Mouse (Mus musculus) natural killer cell, adult 2 months (primary cell): ENCODE data around the gene Vkorc1l1.

Source experiments
- DNase-seq, 2 experiments: peaks; one replicate each; pipeline ENCODE4 v3.0.0; 2022; ENCODE audit warnings: low spot score in 2 of 2

The Vkorc1l1 gene

DNA sequence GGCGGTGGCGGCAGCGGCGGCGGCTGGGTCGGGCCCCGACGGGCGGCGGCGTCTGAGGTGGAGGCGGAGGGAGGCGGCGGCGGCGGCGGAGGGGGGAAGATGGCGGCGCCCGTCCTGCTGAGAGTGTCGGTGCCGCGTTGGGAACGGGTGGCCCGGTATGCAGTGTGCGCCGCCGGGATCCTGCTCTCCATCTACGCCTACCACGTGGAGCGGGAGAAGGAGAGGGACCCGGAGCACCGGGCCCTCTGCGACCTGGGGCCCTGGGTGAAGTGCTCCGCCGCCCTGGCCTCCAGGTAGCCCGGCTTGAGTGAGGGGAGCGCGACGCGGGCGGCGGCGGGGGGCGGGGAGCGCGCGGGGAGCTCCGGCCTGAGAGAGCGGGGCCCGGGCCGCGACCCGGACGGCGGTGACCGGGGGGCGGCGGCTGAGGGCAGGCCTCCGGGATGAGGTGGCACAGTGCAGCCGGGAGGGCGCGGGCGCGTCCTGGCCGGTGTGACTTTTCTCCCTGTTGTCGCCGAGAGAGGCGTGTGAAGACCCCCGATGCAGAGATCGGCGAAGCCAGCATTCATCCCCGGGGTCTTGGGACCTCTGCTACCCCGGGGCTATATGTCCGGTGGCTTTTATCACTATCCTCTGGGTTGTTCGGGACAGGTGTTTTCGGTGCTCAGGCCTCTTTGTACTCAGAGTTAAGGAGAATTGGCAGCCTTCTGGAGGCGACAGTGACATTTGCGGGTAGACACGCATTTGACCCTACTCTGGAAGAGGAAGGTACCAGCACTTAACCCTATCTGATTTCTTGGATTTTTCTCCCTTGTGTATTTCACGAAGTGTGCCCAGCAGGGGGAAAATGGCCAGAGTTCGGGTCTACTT, 536 bp downstream of the Vkorc1l1 start:
- DNase-seq, result peak; percentile 5 to 8

DNA sequence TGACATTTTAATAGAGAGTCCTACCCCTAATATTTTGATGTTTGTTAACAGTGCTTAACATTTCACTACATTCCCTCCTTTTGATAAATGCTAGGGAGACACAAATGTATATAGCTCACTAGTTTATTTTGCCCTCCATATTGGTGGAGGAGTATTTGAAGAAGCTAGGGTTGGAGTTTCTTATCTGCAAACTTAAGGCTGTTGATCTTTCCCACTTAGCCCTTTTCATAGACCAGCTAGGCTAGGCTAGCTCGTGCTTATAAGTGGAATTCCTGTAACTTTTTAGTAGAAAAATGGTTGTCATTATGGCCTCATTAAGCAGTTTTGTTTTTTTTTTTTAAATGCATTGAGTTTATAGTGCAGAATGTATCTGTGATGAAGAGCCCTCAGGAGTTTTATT, 1.6 kb downstream of the Vkorc1l1 start:
- DNase-seq, result no peak

DNA sequence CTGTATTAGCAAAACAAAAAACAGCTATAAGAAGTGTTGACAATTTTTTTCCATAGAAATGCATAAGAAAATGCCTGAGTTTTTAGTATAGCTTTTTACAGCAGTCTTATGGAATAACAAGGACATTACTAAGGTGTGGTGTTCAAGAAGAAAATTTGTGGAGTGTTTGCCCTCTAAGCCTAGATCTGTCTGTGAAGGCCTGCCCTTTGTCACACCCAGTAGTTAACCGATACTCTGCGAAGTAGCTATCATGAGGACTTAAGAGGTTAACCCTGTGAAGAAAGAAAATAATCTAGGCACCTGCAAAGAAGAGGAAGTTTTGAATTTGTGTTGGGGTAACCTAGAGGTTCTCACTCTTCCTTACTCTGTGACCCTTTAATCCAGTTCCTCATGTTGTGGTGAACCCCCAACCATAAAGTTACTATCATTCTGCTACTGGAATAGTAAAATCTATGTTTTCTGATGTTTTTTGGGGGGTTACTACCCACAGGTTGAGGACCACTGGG, 5.8 kb downstream of the Vkorc1l1 start:
- DNase-seq, result no peak

DNA sequence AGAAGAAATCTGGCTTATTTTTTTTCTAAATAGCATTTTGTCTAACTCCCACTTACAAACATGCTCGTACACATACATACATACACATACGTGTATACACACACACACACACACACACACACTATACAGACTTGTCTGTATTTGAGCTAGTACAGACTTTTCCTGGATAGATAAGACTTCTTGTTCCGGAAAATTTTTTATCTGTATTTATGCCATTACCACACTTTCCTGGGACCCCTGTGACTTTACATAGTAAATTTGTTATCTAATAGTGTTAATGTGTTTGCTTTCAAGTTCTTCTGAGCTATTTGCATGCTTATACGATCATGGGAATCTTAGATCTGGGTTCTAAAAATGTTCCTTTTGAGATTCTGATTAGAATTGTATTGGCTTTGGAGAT, 10.4 kb downstream of the Vkorc1l1 start:
- no peak for DNase-seq

DNA sequence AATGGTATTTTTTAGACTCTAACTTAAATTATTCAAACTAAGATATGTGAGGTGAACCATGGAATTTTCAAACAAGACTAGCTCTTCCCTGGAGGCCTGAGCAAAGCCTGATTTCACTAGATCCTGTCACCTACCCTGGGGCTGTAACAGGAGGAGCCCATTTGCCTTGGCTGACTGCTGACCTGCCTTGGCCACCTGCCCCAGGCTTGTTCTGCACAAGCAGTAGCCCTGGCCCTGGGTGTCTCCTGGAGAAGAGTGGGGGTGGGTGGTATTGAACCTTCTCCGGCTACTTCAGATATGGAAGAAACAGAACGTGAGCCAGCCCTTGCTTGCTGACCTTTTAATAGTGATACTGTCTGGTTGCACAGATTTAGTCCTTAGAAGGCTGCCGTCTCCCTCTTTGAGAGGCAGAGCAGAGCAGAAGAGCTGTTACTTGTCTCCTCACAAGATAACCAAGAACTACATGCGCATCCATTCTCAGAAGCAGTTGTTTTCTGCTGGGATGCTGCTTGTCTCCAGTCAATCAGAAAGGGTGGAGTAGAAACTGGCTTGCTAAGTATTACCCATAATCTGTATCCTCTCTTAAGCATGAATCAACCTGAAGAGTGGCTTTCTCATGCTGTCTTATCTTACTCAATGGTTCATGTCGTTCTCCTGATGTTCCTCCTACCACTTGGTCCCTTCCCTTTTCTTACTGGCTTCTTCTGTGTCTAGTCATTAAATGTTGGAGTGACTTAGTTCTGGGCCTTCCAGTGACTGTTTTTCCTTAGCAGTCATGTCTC, 12.9 kb downstream of the Vkorc1l1 start:
- no peak for DNase-seq

DNA sequence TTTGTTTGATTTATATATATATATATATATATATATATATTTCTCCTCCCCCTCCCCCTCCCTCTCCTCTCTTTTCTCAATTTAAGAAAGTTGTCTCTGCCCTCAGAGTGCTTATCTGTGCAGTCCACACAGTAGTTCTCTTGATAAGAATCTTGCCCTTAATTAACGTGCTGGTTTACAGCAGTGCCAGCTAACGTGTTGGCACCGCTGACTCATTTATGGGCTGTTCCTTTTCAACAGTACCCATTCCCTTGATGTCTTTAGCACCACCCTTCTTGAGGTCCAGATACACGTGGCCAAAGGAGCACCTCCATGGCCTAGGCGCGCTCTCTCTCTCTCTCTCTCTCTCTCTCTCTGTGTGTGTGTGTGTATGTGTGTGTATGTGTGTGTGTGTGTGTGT, 14.0 kb downstream of the Vkorc1l1 start:
- no peak for DNase-seq

DNA sequence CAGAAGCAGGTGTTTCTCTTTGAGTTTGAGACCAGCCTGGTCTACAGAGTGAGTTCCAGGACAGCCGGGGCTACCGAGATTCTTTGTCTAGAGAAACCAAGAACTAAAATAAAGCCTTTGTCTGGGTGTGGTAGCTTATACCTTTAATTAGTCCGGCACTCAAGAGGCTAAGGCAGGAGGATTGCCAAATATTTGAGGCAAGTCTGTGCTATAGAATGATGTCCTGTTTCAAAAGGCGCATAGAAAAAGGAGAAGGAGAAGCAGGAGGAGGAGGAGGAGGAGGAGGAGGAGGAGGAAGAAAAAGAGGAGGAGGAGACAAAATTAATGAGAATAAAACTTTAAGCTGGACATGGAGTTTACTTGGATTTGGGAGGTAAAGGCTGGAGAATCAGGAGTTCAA, 21.5 kb downstream of the Vkorc1l1 start:
- no peak for DNase-seq

DNA sequence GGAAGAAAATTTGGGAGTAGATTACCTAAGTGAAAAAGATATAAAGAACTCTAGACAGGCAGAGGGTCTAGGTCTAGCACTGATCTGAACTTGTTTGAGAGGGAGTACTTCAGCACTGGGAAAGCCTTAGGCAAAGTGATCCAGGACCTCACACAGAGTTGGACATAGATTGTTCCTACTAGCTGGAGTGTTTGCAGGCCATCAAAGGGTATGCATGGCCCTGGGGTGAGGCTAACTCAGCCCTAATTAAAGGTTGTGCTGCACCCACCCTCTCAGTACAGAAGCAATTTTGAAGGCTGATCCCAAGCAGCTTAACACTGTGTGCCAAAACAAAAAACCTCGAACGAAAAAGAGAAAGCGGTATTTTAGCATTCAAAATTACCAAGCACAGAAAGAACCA, 24.7 kb downstream of the Vkorc1l1 start:
- DNase-seq, result no peak

DNA sequence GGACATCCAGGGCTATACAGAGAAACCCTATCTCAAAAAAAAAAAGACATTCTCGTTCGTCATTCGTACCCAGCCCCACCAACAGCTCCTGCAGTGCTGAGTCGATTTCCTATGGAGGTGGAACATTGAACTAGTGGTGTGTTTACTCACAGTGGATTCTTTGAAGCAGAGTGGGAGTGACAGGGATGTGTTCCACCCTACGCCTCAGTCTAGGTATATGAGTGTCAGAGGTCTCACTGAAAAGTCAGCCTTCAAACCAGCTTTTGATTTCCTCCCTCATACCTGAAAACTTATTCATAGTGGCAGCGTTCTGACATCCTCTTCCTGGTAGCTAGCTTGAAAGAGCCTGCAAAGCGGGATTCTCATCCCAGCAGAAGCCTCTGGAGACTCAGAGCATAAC, 26.6 kb downstream of the Vkorc1l1 start:
- DNase-seq, result no peak

DNA sequence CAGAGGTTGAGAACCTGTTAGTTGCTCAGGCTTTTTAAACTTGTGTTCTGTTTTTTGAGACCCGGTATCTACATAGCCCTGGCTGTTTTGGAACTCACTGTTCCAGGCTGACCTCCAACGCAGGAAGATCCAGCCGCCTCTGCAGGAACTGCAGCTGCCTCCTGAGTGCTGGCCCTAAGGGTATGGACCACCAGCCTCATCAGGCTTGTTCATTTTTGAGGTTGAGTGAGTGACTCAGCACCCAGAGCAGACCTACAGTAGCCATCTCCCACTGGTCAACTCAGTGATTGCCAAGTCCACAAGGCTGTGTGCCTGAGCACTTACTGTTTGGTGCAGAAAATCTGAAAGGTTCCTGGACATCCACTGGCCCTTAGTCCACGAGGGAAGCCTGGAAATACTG, 29.7 kb downstream of the Vkorc1l1 start:
- DNase-seq, result no peak

DNA sequence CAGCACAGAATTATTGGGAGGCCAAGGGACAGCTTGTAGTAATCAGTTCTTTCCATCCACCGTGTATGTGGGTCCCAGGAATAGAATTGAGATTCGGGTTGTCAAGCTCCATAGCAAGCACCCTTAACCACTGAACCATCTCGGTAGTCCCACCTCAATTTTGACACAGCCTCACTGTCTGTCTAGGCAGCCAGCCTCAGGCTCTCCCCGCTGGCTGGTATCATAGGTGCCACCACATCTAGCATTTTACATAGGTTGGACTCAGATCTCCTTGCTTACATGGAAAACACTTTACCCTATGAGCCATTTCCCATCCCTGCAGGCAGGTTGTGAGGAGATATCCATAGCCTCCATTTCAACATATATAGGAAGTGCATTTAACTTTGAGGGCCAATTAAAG, 32.6 kb downstream of the Vkorc1l1 start:
- no peak for DNase-seq

DNA sequence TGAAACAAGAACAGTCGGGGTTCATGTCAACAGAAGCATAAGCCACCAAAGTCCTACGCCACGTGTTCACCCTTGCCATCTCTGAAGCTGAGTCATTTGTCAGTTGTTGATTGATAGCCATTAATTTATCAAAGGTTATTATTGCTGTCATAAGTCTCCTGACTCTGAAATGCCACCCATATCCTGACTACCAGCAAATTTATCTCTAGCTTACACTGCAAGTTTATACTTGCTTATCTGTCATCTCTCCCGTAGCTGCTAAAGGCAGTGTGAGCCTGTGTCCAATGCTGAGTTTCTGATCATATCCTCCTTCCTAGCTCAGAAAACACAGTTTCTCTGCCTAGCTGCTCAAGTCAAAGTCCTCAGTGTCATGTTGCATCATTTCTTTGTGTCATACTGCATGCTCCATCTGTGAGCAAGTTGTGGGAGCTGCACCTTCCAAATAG, 33.1 kb downstream of the Vkorc1l1 start:
- DNase-seq, result no peak

DNA sequence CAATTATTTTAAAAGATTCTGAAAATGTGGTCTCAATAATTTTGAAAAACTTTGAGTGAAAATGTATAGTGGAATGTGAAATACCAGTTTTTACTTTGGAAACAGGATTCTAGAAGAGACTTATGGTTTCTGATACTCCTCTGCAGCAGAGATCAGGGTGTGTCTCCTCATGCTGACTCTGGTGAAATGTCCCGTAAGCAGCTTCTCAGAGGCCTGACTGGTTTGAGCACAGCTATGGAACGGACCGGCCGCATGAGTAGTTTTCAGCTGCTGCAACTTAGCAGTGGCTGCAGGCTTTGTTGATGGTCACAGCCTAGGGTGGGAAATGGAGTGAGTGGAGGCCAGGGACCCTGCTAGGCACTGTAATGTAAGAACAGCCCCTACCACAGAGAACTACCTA, 36.0 kb downstream of the Vkorc1l1 start:
- no peak for DNase-seq

DNA sequence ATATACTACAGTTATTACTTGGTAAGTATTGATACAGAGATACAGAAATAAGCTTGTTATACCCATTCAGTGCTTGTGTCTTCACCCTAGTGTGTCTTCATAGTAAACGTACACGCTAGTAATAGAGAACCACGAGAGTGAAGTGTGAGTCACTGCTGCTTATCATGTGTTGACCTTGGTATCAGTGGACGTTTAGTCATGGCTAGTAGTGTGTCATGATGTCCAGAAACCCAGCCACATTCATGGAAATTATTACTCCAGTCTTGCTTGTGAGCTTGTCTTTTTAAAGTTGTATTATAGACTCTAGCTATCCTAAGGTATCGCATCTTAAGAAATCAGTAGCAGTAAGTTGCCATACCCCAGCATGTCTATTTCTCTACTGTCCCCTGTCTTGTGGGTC, 36.8 kb downstream of the Vkorc1l1 start:
- no peak for DNase-seq

DNA sequence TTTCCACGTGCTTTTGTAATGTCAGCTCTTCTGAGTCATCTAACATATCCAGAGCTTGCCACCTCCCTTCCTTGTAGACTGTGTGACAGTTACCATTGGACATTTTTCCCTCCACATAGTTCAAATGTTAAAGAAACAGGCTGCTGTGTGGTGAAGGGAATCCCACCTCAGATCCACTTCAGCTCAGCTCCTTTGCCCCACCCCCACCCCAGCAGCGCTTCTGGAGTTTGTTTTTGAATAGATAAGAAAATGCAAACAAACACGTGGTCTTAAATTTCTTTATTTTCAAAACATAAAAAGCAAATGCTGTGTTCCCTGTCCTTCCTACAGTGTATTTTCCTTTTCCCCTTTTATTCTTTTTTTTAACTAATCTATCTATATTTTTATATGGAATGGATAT, 38.4 kb downstream of the Vkorc1l1 start:
- DNase-seq, result no peak

DNA sequence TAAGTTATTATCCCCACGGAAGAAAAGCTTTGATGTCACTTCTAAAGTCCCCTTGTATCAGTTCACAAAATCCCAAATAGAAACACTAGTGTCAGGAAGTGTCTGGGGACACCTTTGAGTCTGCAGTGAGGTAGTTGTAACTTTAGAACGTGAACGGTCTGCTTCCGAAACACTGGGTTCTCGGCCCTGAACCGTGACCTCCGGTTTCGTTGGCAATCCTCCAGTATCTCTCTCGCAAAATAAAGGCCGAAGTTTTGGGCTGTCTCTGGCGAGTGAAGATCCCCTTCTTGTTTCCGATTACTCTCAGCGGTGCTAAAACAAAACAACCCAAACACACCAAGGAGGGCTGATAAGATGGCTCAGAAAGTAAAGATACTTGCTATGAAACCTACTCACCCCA, 47.6 kb downstream of the Vkorc1l1 start:
- no peak for DNase-seq

DNA sequence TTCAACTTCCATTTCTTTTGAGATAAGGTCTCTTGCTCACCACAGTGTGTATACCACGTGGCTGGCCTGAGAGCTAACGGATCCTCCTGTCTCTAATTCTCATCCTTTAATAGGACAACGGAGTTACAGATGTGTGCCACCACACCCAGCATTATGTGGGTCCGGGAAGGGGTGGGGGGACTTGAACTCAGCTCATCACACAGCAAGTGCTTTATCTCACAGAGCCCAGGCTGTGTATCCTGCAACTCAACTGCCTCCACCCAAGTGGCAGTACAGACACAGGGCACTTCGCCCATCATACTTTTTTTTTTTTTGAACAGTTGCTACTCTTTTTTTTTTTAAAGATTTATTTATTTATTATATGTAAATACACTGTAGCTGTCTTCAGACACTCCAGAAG, 50.1 kb downstream of the Vkorc1l1 start:
- no peak for DNase-seq

DNA sequence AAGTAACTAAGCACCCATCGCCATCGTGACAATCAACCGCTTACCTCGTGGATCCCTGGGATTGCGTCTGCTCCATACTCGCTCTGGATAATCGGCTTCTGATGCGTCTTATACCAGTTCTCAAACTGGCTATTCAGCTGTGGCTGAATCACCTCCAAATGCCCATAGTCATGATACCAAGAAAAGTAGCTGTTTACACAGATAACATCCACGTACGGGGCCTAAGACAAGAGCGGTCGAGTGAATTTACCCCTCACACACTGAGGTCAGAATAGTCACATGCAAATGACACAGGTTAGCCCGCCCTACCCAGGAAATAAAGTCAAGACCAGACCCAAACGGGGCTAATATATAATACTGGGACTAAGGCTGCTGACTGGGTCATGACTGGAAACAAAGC, 51.6 kb downstream of the Vkorc1l1 start:
- DNase-seq, result no peak

DNA sequence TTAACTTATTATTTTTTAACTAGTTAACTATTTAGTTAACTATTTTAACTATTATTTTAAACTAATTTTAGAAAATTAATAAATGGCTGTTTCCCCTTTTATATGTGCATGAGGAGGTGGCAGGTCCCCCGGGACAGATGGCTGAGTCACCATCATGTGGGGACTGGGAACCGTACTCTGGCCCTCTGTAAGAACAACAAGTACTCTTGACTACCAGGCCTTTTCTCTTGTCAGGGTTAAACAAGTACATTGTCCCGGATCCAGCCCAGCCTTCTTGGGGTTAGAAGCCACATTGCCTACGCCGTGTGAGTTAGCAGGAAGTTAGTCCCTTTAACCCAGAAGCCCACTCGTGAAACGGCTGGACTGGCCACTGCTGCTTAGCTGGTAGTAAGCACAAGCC, 53.2 kb downstream of the Vkorc1l1 start:
- no peak for DNase-seq

DNA sequence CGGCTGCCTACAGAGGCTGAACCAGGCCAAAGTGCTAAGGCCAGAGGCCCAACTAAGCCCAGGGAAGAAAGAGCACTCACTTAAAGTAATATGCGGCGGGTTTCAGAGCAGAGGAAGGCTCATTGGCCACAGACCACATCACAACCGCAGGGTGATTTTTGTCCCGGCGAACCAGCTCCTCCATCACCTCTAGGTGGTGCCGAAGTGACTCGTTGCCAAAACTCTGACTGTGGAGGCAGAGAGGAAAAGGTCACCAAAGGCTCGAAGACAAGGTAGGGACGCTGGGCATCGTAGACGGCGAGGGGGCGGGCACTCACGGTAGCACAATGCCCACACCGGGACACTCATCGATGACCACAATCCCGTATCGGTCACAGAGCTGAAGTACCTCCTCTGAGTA, 55.9 kb downstream of the Vkorc1l1 start:
- no peak for DNase-seq

DNA sequence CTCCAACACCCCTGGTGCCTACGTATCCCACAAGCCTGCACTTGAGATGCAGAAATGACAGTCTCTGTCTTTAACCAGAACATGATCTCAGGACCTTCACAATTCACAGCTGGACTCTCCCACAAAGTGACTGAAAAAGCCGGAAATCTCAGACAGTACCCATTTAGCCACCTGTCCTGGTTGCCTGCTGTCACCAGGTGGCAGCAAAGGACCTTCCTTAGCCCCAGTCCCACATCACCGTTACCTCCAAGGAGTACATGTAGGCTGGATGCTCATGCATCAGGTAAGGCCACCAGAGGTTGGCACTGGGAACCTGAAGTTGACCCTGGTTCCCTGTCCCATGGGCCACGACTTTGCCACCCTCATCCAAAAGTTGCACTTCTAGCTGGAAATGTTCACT, 57.3 kb downstream of the Vkorc1l1 start:
- DNase-seq, result peak; percentile 39 to 61

DNA sequence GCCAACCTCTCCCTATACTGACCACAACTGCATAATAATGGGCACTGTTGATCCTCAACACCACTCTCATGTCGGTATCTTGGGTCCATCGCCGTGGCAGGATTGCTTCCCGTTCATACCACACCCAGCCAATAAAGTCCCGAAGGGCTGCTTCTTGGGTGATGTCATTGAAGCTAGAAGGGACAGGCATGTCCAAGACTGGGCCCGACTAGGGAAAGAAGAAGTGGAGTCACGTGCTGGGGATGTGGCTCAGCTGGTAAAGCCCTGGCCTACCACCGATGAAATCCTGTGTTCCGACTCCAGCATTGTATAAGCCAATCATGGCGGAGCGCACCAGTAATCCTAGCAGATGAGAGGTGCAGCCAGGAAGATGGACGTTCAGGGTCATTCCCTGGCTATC, 59.0 kb downstream of the Vkorc1l1 start:
- DNase-seq, result no peak
